Mouse (Mus musculus) kidney, adult 2 months (tissue): ENCODE results near the gene Retreg3. TPM values are rescaled to one million over a fixed set of nuclear protein-coding genes. Genes with fewer than 3 reads are reported as not detected.

ENCODE experiments used
- DNase-seq: peaks from one replicate; pipeline ENCODE4 v3.0.0; 2021
- H3K27ac ChIP-seq: fragments of 200-500 bp; 2 replicates; pipeline ENCODE4 v1.5.1; 2012; ENCODE audit warnings: low read depth, low read length, control low read depth, inconsistent platforms; ENCODE audit not compliant: insufficient read depth
- H3K27me3 ChIP-seq: fragments of 200-500 bp; replicated peaks from 2 replicates; pipeline ENCODE4 v1.6.1; 2012; ENCODE audit warnings: mild to moderate bottlenecking, moderate library complexity, low read length, inconsistent platforms; ENCODE audit not compliant: control insufficient read depth, insufficient read depth
- H3K36me3 ChIP-seq: fragments of 200-500 bp; 2 replicates; pipeline ENCODE4 v1.6.1; 2012; ENCODE audit warnings: mild to moderate bottlenecking, moderate library complexity, low read length, inconsistent platforms; ENCODE audit not compliant: control insufficient read depth, insufficient read depth
- H3K4me1 ChIP-seq: fragments of 200-500 bp; 2 replicates; pipeline ENCODE4 v1.6.1; 2011; ENCODE audit warnings: low read length; ENCODE audit not compliant: control insufficient read depth, insufficient read depth
- H3K4me3 ChIP-seq: fragments of 200-500 bp; 2 replicates; pipeline ENCODE4 v1.5.1; 2011; ENCODE audit warnings: mild to moderate bottlenecking, low read depth, low read length, control low read depth; ENCODE audit not compliant: insufficient read depth
- CTCF ChIP-seq: fragments of 200-500 bp; conservative IDR thresholded peaks from 2 replicates; pipeline ENCODE4 v1.5.1; 2011; ENCODE audit warnings: low read depth, mild to moderate bottlenecking, control low read depth, low read length, moderate library complexity, mixed read lengths; ENCODE audit not compliant: insufficient read depth, insufficient read length
- POLR2A ChIP-seq: fragments of 200-500 bp; IDR thresholded peaks from one replicate; pipeline ENCODE4 v1.6.1; 2011; ENCODE audit warnings: low read depth, low read length, control low read depth
- whole genome bisulfite sequencing: fragments of 180-500 bp; shearing (Covaris S2); methylation state at CpG from one replicate; pipeline ENCODE4 v1.1.7; 2018; 5-methylcytosine and 5-hydroxymethylcytosine counted together
- polyA plus RNA-seq: library from polyadenylated mRNA; depleted of rRNA; stranded (reverse); fragments of >200 nt; gene quantifications from 2 replicates; pipeline ENCODE4 v1.2.3, GENCODE M21; 2012

Gene Retreg3
- polyA plus RNA-seq, 1 experiment, result 60.0 TPM

DNA sequence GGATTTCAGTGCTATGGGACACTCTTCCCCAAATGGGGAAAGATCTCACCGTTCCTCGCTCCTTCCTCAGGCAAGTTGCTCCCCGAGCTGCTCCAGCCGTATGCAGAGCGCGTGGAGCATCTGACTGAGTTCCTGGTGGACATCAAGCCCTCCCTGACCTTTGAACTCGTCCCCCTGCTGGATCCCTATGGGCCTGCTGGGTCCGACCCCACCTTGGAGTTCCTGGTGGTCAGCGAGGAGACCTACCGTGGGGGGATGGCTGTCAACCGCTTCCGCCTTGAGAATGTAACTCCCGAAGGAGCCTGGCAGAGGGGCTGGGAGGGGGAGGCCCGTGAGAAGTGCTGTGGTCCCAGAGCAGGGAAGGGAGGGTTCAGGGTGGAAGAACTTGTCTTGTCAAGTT lies 35.4 kb downstream of the Retreg3 start:
- H3K4me3 ChIP-seq, result no peak overlapping the region
- H3K27me3 ChIP-seq, result no peaks in the 10 kb centered on the region
- H3K4me1 ChIP-seq, result peaks cover 32% of the 10 kb centered on the region
- no peak overlapping the region for H3K27ac ChIP-seq
- DNase-seq, result no peak
- WGBS, result 80% methylated on average over 14 of the region's 14 CpGs
- H3K36me3 ChIP-seq, result 0 out of 2 replicates have a peak, but pooled peaks cover 2% of the 10 kb centered on the region
- TF ChIP-seq POLR2A, result no peak
- no peak for TF ChIP-seq CTCF

DNA sequence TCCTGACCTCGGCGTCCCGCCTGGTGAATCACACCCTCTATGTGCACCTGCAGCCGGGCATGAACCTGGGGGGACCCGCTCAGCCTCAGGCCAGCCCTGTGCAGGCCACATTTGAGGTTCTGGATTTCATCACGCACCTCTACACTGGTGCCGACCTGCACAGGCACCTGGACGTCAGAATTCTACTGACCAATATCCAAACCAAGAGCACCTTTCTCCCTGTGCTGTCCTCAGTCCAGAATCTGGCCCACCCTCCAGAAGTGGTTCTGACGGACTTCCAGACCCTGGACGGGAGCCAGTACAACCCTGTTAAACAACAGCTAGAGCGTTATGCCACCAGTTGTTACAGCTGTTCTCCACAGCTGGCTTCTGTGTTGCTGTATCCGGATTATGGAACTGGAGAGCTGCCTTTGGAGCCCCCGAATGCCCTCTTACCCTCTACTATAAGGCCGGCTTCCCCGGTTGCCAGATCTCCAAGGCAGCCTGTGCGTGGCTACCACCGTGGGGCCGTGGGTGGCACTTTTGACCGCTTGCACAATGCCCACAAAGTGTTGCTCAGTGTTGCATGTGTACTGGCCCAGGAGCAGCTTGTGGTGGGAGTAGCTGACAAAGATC lies 36.5 kb downstream of the Retreg3 start:
- Histone ChIP-seq H3K27ac (peak overlapping the region; percentile 77), H3K4me3 (peak overlapping the region; percentile 79), H3K36me3 (no peaks in the 10 kb centered on the region), H3K4me1 (peaks cover 32% of the 10 kb centered on the region), H3K27me3 (no peaks in the 10 kb centered on the region)
- WGBS, result 16% methylated on average over 19 of the region's 19 CpGs
- no peak for TF ChIP-seq CTCF
- TF ChIP-seq POLR2A, result no peak
- DNase-seq, result peak; percentile 87

DNA sequence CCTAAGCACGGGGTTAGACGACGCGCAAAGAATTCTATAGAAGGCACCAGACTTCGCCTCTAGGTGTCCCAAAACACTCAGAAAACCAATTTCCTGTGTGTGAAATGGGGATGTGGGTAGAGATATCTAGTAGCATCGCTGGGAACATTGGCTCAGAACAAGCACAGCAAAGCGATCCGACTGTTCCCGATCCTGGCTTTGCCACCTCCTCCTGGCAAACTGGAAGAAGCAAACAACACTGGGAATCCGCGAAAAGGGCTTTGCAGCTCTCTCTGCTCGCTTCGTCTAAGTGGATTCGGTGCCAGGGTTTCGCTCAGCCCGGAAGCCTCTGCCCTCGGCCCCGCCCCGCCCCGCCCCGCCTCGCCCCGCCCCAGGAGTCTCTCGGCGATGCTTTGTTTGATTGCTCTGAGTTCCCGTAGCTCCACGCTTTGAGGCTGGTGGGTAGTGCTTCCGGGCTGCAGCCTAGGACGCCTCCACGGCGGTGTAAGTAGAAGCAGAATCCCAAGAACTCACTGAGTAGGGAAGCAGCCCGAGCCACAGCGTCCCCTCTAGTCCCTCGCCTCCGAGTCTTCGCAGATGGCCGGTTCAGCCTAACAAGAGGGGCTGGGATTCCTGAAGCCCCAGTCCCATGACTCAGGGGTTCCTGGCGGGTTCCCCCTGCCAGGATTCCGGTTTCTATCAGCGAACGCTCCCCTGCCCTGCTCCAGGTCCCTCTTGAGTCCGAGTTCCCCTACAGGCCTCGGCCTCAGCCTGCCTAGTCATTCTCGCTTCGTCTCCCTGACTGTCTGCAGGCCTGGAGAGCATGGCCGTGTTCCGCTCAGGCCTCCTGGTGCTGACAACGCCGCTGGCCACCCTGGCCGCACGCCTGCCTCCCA lies 37.2 kb downstream of the Retreg3 start, which contains the start of gene Coasy:
Gene Coasy, plus strand, starts transcription at position 358 of the 875 bp plus-strand sequence.
- DNase-seq, result peak; percentile 94
- no peaks in the 10 kb centered on the region for H3K36me3 ChIP-seq
- under 1% methylated on average over 51 of the region's 51 CpGs for WGBS
- peak within 1 kb of the TSS; percentile 79 for H3K4me3 ChIP-seq
- TF ChIP-seq CTCF (0 out of 2 replicates have a peak, but pooled peaks have one; percentile 17), POLR2A (peak; percentile 62)
- peaks cover 24% of the 10 kb centered on the region for H3K4me1 ChIP-seq
- H3K27ac ChIP-seq, result peak within 1 kb of the TSS; percentile 84
- no peaks in the 10 kb centered on the region for H3K27me3 ChIP-seq

DNA sequence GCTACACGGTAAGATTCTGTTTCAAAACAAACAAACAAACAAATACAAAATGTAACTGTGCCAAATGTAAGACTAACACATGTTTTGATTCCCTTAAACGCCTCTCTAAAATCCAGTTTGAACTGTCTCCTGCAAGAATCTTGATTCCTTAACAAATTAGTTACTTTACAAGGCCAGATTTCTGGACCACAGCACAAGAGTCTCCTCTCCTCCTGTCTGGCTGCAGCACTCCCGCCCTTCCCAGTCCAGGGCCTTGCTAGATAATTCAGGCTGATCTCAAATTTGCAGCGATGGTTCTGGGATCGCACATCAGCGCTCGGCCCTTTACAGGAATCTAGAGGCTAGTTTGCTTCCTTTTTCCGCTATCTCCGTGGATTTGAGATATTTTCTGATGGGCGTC lies 38.0 kb downstream of the Retreg3 start:
- 8% methylated on average over 10 of the region's 10 CpGs for WGBS
- no peak for TF ChIP-seq CTCF
- no peak for TF ChIP-seq POLR2A
- peak; percentile 40 for DNase-seq

DNA sequence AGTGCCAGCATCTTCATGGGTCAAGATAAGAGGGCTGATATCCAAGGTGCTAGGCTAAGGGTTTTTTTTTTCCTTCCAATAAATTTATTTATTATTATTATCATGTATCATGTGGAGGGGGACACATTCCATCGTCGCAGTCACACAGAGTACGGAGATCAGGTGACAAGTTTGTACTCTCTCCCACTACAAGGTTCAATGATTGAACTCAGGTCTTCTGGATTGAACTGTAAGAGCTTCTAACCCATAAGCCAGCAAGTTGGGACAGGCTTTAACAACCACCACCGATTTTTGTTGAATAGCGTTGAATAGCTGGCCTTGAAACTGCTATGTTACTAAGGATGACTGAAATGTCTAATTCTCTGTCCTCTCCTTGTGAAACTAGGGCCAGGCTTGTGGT lies 39.3 kb downstream of the Retreg3 start:
- WGBS, result 61% methylated on average over 5 of the region's 5 CpGs
- H3K4me1 ChIP-seq, result peaks cover 18% of the 10 kb centered on the region; the same call in 1 of the 2 replicates
- no peaks in the 10 kb centered on the region for H3K27me3 ChIP-seq
- TF ChIP-seq POLR2A (no peak), CTCF (no peak)
- no peak overlapping the region for H3K4me3 ChIP-seq
- DNase-seq, result peak; percentile 68
- peak overlapping the region; percentile 84 for H3K27ac ChIP-seq
- H3K36me3 ChIP-seq, result no peaks in the 10 kb centered on the region

More for the DNA sequence above, 38.0 kb downstream of the Retreg3 start:
- Histone ChIP-seq H3K36me3 (no peaks in the 10 kb centered on the region), H3K4me1 (peaks cover 23% of the 10 kb centered on the region), H3K27ac (peak overlapping the region; percentile 84), H3K27me3 (no peaks in the 10 kb centered on the region), H3K4me3 (peak overlapping the region; percentile 51)

DNA sequence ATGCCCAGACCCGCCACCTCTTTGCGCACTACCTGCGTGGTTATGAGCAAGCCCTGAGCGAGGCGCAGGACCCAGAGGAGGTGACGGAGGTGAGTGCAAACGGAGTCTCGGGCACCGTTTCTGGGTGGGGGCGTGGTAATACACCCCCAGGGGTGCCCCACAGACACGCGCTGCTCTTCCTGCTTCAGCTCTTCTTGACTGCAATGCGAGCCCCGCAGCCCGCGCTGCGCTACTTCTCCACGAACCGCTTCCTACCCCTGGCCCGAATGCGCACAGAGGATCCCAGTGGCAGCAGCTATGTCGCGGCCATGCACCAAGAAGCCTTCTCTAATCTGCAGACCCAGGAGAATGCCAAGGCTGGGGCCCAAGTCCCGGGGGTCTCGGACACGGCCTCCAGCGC lies 39.9 kb downstream of the Retreg3 start:
- peaks cover 15% of the 10 kb centered on the region; the same call in 1 of the 2 replicates for H3K4me1 ChIP-seq
- TF ChIP-seq CTCF (no peak), POLR2A (no peak)
- no peaks in the 10 kb centered on the region for H3K36me3 ChIP-seq
- H3K4me3 ChIP-seq, result no peak overlapping the region
- DNase-seq, result no peak
- H3K27me3 ChIP-seq, result no peaks in the 10 kb centered on the region
- WGBS, result 26% methylated on average over 27 of the region's 27 CpGs
- H3K27ac ChIP-seq, result no peak overlapping the region

DNA sequence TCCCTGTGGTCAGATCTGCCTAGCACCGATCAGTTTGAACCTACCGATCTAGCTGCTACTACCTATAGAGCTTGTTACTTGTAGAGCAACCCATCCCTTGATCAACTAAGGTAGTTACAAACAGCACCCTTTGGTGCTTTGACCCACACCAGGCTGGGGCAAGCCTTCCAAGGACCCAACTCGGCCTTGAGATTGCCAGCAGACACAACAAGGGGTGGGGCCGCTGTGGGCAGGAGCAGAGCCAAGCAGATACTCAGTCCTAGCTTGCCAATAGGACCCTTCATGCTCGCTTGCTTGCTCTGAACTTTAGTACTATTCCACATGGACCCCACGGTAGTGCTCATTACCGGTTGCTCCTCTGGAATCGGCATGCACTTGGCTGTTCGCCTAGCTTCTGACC lies 41.6 kb downstream of the Retreg3 start, which contains the start of gene Hsd17b1:
Gene Hsd17b1, plus strand, starts transcription at position 291 of the 400 bp plus-strand sequence.
- Histone ChIP-seq H3K4me3 (no peak within 1 kb of the TSS), H3K36me3 (no peaks in the 10 kb centered on the region), H3K27me3 (no peaks in the 10 kb centered on the region), H3K27ac (no peak within 1 kb of the TSS), H3K4me1 (peaks cover 9% of the 10 kb centered on the region; the same call in 1 of the 2 replicates)
- TF ChIP-seq CTCF (no peak), POLR2A (no peak)
- no peak for DNase-seq
- WGBS, result 75% methylated on average over 9 of the region's 9 CpGs
